Mouse (Mus musculus): ENCODE data around the gene Ryr2. TPM values are rescaled to one million over a fixed set of nuclear protein-coding genes. Genes with fewer than 3 reads are reported as not detected.

Ryr2 gene
- polyA plus RNA-seq, 1 experiment from 2014 or later, result 0.16 TPM

DNA sequence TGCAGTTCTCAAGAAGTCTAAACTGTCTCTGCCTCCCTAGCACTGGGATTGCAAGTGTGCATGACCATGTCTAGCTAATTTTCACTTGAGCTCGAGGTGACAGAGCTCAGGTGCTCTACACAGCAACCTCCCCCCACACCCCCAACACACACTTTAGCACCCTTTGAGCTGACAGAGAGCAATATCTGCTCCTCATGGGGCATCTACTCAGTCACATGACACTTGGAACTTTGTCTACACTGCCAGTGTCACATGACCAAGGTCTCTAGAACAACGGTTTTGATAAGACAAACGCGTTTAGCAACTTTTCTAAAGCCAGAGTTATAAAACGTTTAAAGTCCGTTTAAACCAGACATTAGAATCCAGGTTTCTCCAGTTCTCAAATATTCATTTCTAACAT lies 187.3 kb downstream of the Ryr2 start:
- 82% methylated on average over 6 of the region's 6 CpGs for WGBS (ENCODE audit: insufficient replicate concordance)
- DNase-seq, result no peak
- H3K9ac ChIP-seq (replicated peaks), result no peak overlapping the region
- no peak overlapping the region for H3K4me3 ChIP-seq (ENCODE audit: low read depth, low read length)
- H3K27me3 ChIP-seq (ENCODE audit: insufficient read depth, low read length), result no peaks in the 10 kb centered on the region
- no peaks in the 10 kb centered on the region for H3K9me3 ChIP-seq (ENCODE audit: low read length)
- no peak for TF ChIP-seq CTCF (IDR thresholded peaks at IDR 0.05; ENCODE audit: low read depth)
- no peak for TF ChIP-seq EP300 (IDR thresholded peaks at IDR 0.05; ENCODE audit: low read depth)
- H3K27ac ChIP-seq (ENCODE audit: low read depth), result no peak overlapping the region
- H3K4me2 ChIP-seq (ENCODE audit: low read depth, low read length), result no peak overlapping the region
- H3K36me3 ChIP-seq (replicated peaks; ENCODE audit: insufficient read depth, low read length), result no peaks in the 10 kb centered on the region
- no peak for ATAC-seq
- no peaks in the 10 kb centered on the region for H3K4me1 ChIP-seq (ENCODE audit: insufficient read depth)

DNA sequence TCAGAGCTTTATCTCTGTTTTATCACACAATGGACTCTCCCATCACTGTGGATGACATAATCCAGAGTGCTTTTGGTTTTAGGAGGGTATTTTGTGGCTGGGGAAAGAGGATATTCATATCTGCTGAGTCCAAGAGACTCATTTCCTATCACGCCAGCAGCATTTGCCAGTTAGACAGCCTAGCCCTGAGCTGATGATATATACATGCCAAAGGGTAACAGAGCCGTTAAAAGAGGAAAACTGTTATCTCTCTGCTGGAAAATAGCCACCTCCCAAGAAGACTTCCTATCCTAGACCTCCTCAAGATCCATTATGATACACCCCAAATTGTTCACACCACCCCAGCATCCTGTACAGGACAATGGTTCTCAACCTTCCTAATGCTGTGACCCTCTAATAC lies 191.1 kb downstream of the Ryr2 start:
- no peak overlapping the region for H3K4me2 ChIP-seq (ENCODE audit: low read depth, low read length)

GRCm38 (mm10) chr13:11914682-11915081 lies 192.1 kb downstream of the Ryr2 start:
- H3K4me1 ChIP-seq (ENCODE audit: insufficient read depth), result no peaks in the 10 kb centered on the region
- 65% methylated on average over 3 of the region's 3 CpGs for WGBS (ENCODE audit: insufficient replicate concordance)
- no peak for ATAC-seq

More for the DNA sequence above, 191.1 kb downstream of the Ryr2 start:
- Histone ChIP-seq H3K4me3 (ENCODE audit: low read depth, low read length) (no peak overlapping the region), H3K27ac (ENCODE audit: low read depth) (no peak overlapping the region), H3K9ac (replicated peaks) (no peak overlapping the region), H3K36me3 (replicated peaks; ENCODE audit: insufficient read depth, low read length) (no peaks in the 10 kb centered on the region), H3K9me3 (ENCODE audit: low read length) (no peaks in the 10 kb centered on the region), H3K4me1 (ENCODE audit: insufficient read depth) (no peaks in the 10 kb centered on the region), H3K27me3 (ENCODE audit: insufficient read depth, low read length) (no peaks in the 10 kb centered on the region)
- no peak for ATAC-seq
- 42% methylated on average over 2 of the region's 2 CpGs for WGBS (ENCODE audit: insufficient replicate concordance)
- no peak for DNase-seq
- TF ChIP-seq EP300 (IDR thresholded peaks at IDR 0.05; ENCODE audit: low read depth) (no peak), CTCF (IDR thresholded peaks at IDR 0.05; ENCODE audit: low read depth) (no peak)

GRCm38 (mm10) chr13:11912208-11912607 lies 194.5 kb downstream of the Ryr2 start:
- ATAC-seq (no peak), DNase-seq (no peak)
- TF ChIP-seq CTCF (IDR thresholded peaks at IDR 0.05; ENCODE audit: low read depth) (no peak), EP300 (IDR thresholded peaks at IDR 0.05; ENCODE audit: low read depth) (no peak)
- Histone ChIP-seq H3K4me1 (ENCODE audit: insufficient read depth) (no peaks in the 10 kb centered on the region), H3K36me3 (replicated peaks; ENCODE audit: insufficient read depth, low read length) (no peaks in the 10 kb centered on the region), H3K9me3 (ENCODE audit: low read length) (no peaks in the 10 kb centered on the region), H3K27me3 (ENCODE audit: insufficient read depth, low read length) (no peaks in the 10 kb centered on the region), H3K9ac (replicated peaks) (no peak overlapping the region), H3K27ac (ENCODE audit: low read depth) (no peak overlapping the region), H3K4me3 (ENCODE audit: low read depth, low read length) (no peak overlapping the region), H3K4me2 (ENCODE audit: low read depth, low read length) (no peak overlapping the region)
- WGBS (ENCODE audit: insufficient replicate concordance), result 62% methylated on average over 2 of the region's 2 CpGs

More at GRCm38 (mm10) chr13:11914682-11915081, 192.1 kb downstream of the Ryr2 start:
- Histone ChIP-seq H3K9me3 (ENCODE audit: low read length) (no peaks in the 10 kb centered on the region), H3K27ac (ENCODE audit: low read depth) (no peak overlapping the region), H3K36me3 (replicated peaks; ENCODE audit: insufficient read depth, low read length) (no peaks in the 10 kb centered on the region), H3K27me3 (ENCODE audit: insufficient read depth, low read length) (no peaks in the 10 kb centered on the region), H3K4me2 (ENCODE audit: low read depth, low read length) (no peak overlapping the region), H3K4me3 (ENCODE audit: low read depth, low read length) (no peak overlapping the region), H3K9ac (replicated peaks) (no peak overlapping the region)
- no peak for DNase-seq
- TF ChIP-seq CTCF (IDR thresholded peaks at IDR 0.05; ENCODE audit: low read depth) (no peak), EP300 (IDR thresholded peaks at IDR 0.05; ENCODE audit: low read depth) (no peak)

- Histone ChIP-seq H3K4me1 (ENCODE audit: insufficient read depth) (no peaks in the 10 kb centered on the region), H3K36me3 (replicated peaks; ENCODE audit: insufficient read depth, low read length) (no peaks in the 10 kb centered on the region), H3K4me3 (ENCODE audit: low read depth, low read length) (no peak overlapping the region), H3K9me3 (ENCODE audit: low read length) (no peaks in the 10 kb centered on the region), H3K27me3 (ENCODE audit: insufficient read depth, low read length) (no peaks in the 10 kb centered on the region), H3K27ac (ENCODE audit: low read depth) (no peak overlapping the region), H3K4me2 (ENCODE audit: low read depth, low read length) (no peak overlapping the region), H3K9ac (replicated peaks) (no peak overlapping the region)
- TF ChIP-seq CTCF (IDR thresholded peaks at IDR 0.05; ENCODE audit: low read depth) (no peak), EP300 (IDR thresholded peaks at IDR 0.05; ENCODE audit: low read depth) (no peak)
- DNase-seq, result no peak
- 59% methylated on average over 4 of the region's 4 CpGs for WGBS (ENCODE audit: insufficient replicate concordance)
- ATAC-seq, result no peak
Measured at GRCm38 (mm10) chr13:11908123-11908522, 198.6 kb downstream of the Ryr2 start.

DNA sequence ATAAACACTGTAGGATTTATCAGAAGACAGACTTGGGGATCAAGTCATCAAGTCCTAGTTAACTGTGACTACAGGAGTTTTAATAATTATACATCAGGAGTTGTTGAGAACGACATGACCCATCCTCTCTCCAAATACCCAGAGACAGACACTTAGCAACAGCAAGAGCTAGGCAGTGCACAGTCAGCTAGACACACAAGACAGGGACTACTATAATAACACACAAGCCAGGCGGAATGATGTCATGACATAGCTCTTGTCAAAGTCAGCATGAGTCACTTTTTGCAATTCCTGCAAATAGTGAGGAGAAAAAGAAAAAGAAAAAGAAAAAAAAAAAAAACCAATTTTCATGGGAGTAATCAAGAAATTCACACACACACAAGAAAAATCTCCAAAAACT lies 201.6 kb downstream of the Ryr2 start:
- WGBS (ENCODE audit: insufficient replicate concordance), result 55% methylated on average over 2 of the region's 2 CpGs

GRCm38 (mm10) chr13:11903272-11903671 lies 203.5 kb downstream of the Ryr2 start:
- no peak overlapping the region for H3K4me3 ChIP-seq (ENCODE audit: low read depth, low read length)
- no peaks in the 10 kb centered on the region for H3K4me1 ChIP-seq (ENCODE audit: insufficient read depth)
- DNase-seq (no peak), ATAC-seq (no peak)
- no peaks in the 10 kb centered on the region for H3K9me3 ChIP-seq (ENCODE audit: low read length)
- H3K27me3 ChIP-seq (ENCODE audit: insufficient read depth, low read length), result no peaks in the 10 kb centered on the region
- H3K9ac ChIP-seq (replicated peaks), result no peak overlapping the region
- no peak for TF ChIP-seq EP300 (IDR thresholded peaks at IDR 0.05; ENCODE audit: low read depth)
- TF ChIP-seq CTCF (IDR thresholded peaks at IDR 0.05; ENCODE audit: low read depth), result no peak
- 60% methylated on average over 9 of the region's 9 CpGs for WGBS (ENCODE audit: insufficient replicate concordance)
- no peak overlapping the region for H3K27ac ChIP-seq (ENCODE audit: low read depth)
- H3K4me2 ChIP-seq (ENCODE audit: low read depth, low read length), result no peak overlapping the region
- H3K36me3 ChIP-seq (replicated peaks; ENCODE audit: insufficient read depth, low read length), result no peaks in the 10 kb centered on the region

More for the DNA sequence above, 201.6 kb downstream of the Ryr2 start:
- no peak for DNase-seq
- Histone ChIP-seq H3K4me1 (ENCODE audit: insufficient read depth) (no peaks in the 10 kb centered on the region), H3K27ac (ENCODE audit: low read depth) (no peak overlapping the region), H3K4me3 (ENCODE audit: low read depth, low read length) (no peak overlapping the region), H3K9ac (replicated peaks) (no peak overlapping the region), H3K27me3 (ENCODE audit: insufficient read depth, low read length) (no peaks in the 10 kb centered on the region), H3K4me2 (ENCODE audit: low read depth, low read length) (no peak overlapping the region), H3K36me3 (replicated peaks; ENCODE audit: insufficient read depth, low read length) (no peaks in the 10 kb centered on the region), H3K9me3 (ENCODE audit: low read length) (no peaks in the 10 kb centered on the region)
- no peak for TF ChIP-seq CTCF (IDR thresholded peaks at IDR 0.05; ENCODE audit: low read depth)
- TF ChIP-seq EP300 (IDR thresholded peaks at IDR 0.05; ENCODE audit: low read depth), result no peak
- ATAC-seq, result no peak
